Mouse (Mus musculus) heart, adult 2 months (tissue): Measurements from ENCODE around the gene Ddx23. TPM values are rescaled to one million over a fixed set of nuclear protein-coding genes. Genes with fewer than 3 reads are reported as not detected.

Experiments
- DNase-seq, 2 experiments: peaks; one replicate each; pipeline ENCODE4 v3.0.0; 2021
- H3K27ac ChIP-seq: fragments of 200-600 bp; 2 replicates; pipeline ENCODE4 v1.8.1; 2022
- H3K27me3 ChIP-seq: fragments of 200-500 bp; 2 replicates; pipeline ENCODE4 v1.6.1; 2012; ENCODE audit warnings: mild to moderate bottlenecking, low read length, inconsistent platforms, mixed read lengths; ENCODE audit not compliant: control insufficient read depth, insufficient read depth
- H3K36me3 ChIP-seq: fragments of 200-500 bp; 2 replicates; pipeline ENCODE4 v1.6.1; 2012; ENCODE audit warnings: low read length, inconsistent platforms; ENCODE audit not compliant: control insufficient read depth, insufficient read depth
- H3K4me1 ChIP-seq: fragments of 200-500 bp; 2 replicates; pipeline ENCODE4 v1.6.1; 2011; ENCODE audit warnings: low read length; ENCODE audit not compliant: control insufficient read depth, insufficient read depth
- H3K4me3 ChIP-seq: fragments of 200-600 bp; 2 replicates; pipeline ENCODE4 v1.8.1; 2022
- H3K79me2 ChIP-seq: fragments of 200-500 bp; replicated peaks from 2 replicates; pipeline ENCODE4 v1.6.1; 2012; ENCODE audit warnings: mild to moderate bottlenecking, inconsistent platforms, low read length, moderate library complexity, mixed read lengths; ENCODE audit not compliant: control insufficient read depth, insufficient read depth
- H3K9ac ChIP-seq: fragments of 200-500 bp; 2 replicates; pipeline ENCODE4 v1.6.1; 2012; ENCODE audit warnings: low read depth, mild to moderate bottlenecking, control low read depth, inconsistent platforms, low read length, mixed read lengths
- CTCF ChIP-seq: fragments of 200-600 bp; IDR thresholded peaks from 2 replicates; pipeline ENCODE4 v1.8.1; 2022; ENCODE audit warnings: antibody characterized with exemption, mild to moderate bottlenecking, moderate library complexity
- EP300 ChIP-seq: fragments of 200-500 bp; IDR thresholded peaks from 2 replicates; pipeline ENCODE4 v1.6.1; 2011; ENCODE audit warnings: low read depth, low read length, control low read depth; ENCODE audit not compliant: insufficient read depth
- POLR2A ChIP-seq: fragments of 200-500 bp; IDR thresholded peaks from 2 replicates; pipeline ENCODE4 v1.6.1; 2011; ENCODE audit warnings: mild to moderate bottlenecking, low read depth, low read length, control low read depth; ENCODE audit not compliant: insufficient read depth
- WGBS: fragments of 180-500 bp; shearing (Covaris S2); methylation state at CpG from one replicate; pipeline ENCODE4 v1.1.7; 2018; 5-methylcytosine and 5-hydroxymethylcytosine counted together
- intact Hi-C: fragments of 180-260 bp; cut with DNase I; formaldehyde crosslinking; loops from one replicate; pipeline ENCODE4 v1.15.1; 2025
- polyA plus RNA-seq: library from polyadenylated mRNA; depleted of rRNA; stranded (reverse); fragments of >200 nt; gene quantifications from 2 replicates; pipeline ENCODE4 v1.2.3, GENCODE M21; 2012; rRNA removed
- total RNA-seq, 2 experiments: library from RNA; stranded (reverse); gene quantifications; 2 replicates each; pipeline ENCODE4 v1.2.3; 2021

Ddx23 gene
- total and polyA plus RNA-seq, 3 experiments, result 18.9 to 55.4 (median 47.9) TPM

GRCm38 (mm10) chr15:98601832-98602190, 60.9 kb downstream of the Ddx23 start:
- Histone ChIP-seq H3K36me3 (peaks cover 5% of the 10 kb centered on the region), H3K4me1 (peaks cover 6% of the 10 kb centered on the region), H3K9ac (peak overlapping the region; percentile 71), H3K4me3 (peak overlapping the region; percentile 45), H3K27ac (peak overlapping the region; percentile 89), H3K27me3 (no peaks in the 10 kb centered on the region), H3K79me2 (peaks cover 9% of the 10 kb centered on the region)
- intact Hi-C loops, result loop anchor here (2.0 kb wide), 1 partner anchor 19 kb away; no protein-coding TSS in a partner anchor
- WGBS, result 30% methylated on average over 7 of the region's 7 CpGs
- TF ChIP-seq POLR2A (no peak), EP300 (no peak), CTCF (no peak)
- peak in 1 of 2 experiments; percentile 28 for DNase-seq

GRCm38 (mm10) chr15:98600036-98600709, 62.5 kb downstream of the Ddx23 start:
- intact Hi-C loops, result loop anchor here (2.0 kb wide), 1 partner anchor 17 kb away; no protein-coding TSS in a partner anchor
- peak in 1 of 2 experiments; percentile 26 for DNase-seq
- Histone ChIP-seq H3K27ac (no peak overlapping the region; the same call in 1 of the 2 replicates), H3K27me3 (no peaks in the 10 kb centered on the region), H3K79me2 (peaks cover 9% of the 10 kb centered on the region), H3K4me1 (peaks cover 6% of the 10 kb centered on the region), H3K4me3 (no peak overlapping the region), H3K36me3 (peaks cover 5% of the 10 kb centered on the region), H3K9ac (no peak overlapping the region)
- TF ChIP-seq EP300 (peak; percentile 45; the same call in 1 of the 2 replicates), CTCF (no peak)
- 53% methylated on average over 12 of the region's 12 CpGs for WGBS

GRCm38 (mm10) chr15:98596609-98597008, 66.1 kb downstream of the Ddx23 start:
- no peak overlapping the region for H3K4me3 ChIP-seq
- peaks cover 1% of the 10 kb centered on the region; the same call in 1 of the 2 replicates for H3K79me2 ChIP-seq
- no peak overlapping the region for H3K27ac ChIP-seq
- TF ChIP-seq POLR2A (no peak), CTCF (no peak), EP300 (no peak)
- H3K4me1 ChIP-seq, result no peaks in the 10 kb centered on the region
- H3K27me3 ChIP-seq, result no peaks in the 10 kb centered on the region
- intact Hi-C loops, result no loop called here
- DNase-seq, result peak in 1 of 2 experiments; percentile 21
- H3K9ac ChIP-seq, result no peak overlapping the region
- peaks cover 6% of the 10 kb centered on the region; the same call in 1 of the 2 replicates for H3K36me3 ChIP-seq
- 84% methylated on average over 14 of the region's 14 CpGs for WGBS

Other genes with a start within 250 kb of the Ddx23 start
- not detected for gene Olfr282, start 231.7 kb downstream of the Ddx23 start, total RNA-seq
- gene Olfr282, start 231.7 kb downstream of the Ddx23 start, polyA plus RNA-seq, result not detected in 2 replicates
- gene Olfr281, start 210.3 kb downstream of the Ddx23 start, total RNA-seq, result not detected
- not detected in 2 replicates for gene Olfr281, start 210.3 kb downstream of the Ddx23 start, polyA plus RNA-seq
- gene OR5BS1P, start 193.0 kb downstream of the Ddx23 start, total RNA-seq, result not detected
- gene OR5BS1P, start 193.0 kb downstream of the Ddx23 start, polyA plus RNA-seq, result not detected in 2 replicates
- gene Lalba, start 180.2 kb downstream of the Ddx23 start, total RNA-seq, result not detected
- gene Lalba, start 180.2 kb downstream of the Ddx23 start, polyA plus RNA-seq, result 0.45 TPM in 1 of 2 replicates, not detected in the other
- not detected for gene Olfr279, start 170.5 kb downstream of the Ddx23 start, total RNA-seq
- gene Olfr279, start 170.5 kb downstream of the Ddx23 start, polyA plus RNA-seq, result not detected in 2 replicates
- 10 to 100 TPM; 74.5 to 86.0 TPM for gene Kansl2, start 128.6 kb downstream of the Ddx23 start, total RNA-seq
- 37.0 and 50.2 TPM in 2 replicates for gene Kansl2, start 128.6 kb downstream of the Ddx23 start, polyA plus RNA-seq
- gene Ccnt1, start 92.0 kb downstream of the Ddx23 start, total RNA-seq, result 10 to 100 TPM; 26.8 to 27.6 TPM
- gene Ccnt1, start 92.0 kb downstream of the Ddx23 start, polyA plus RNA-seq, result 9.3 and 15.4 TPM in 2 replicates
- 1 to 10 TPM; 1.6 to 2.1 TPM for gene 4930415O20Rik, start 91.9 kb downstream of the Ddx23 start, total RNA-seq
- not detected in 2 replicates for gene 4930415O20Rik, start 91.9 kb downstream of the Ddx23 start, polyA plus RNA-seq
- gene Adcy6, start 52.8 kb downstream of the Ddx23 start, total RNA-seq, result 100 to 1,000 TPM; 153 to 220 TPM
- 136 and 211 TPM in 2 replicates for gene Adcy6, start 52.8 kb downstream of the Ddx23 start, polyA plus RNA-seq
- 1 to 10 TPM; 2.6 to 2.7 TPM for gene Cacnb3, start 32.1 kb downstream of the Ddx23 start, total RNA-seq
- gene Cacnb3, start 32.1 kb downstream of the Ddx23 start, polyA plus RNA-seq, result 6.5 and 7.7 TPM in 2 replicates
- 1 to 10 TPM; 1.1 to 1.3 TPM for gene Rnd1, start 14.6 kb upstream of the Ddx23 start, total RNA-seq
- 2.6 and 3.3 TPM in 2 replicates for gene Rnd1, start 14.6 kb upstream of the Ddx23 start, polyA plus RNA-seq
- gene Ccdc65, start 45.3 kb upstream of the Ddx23 start, total RNA-seq, result under 1 TPM; 0.11 to 0.16 TPM
- 0.15 and 0.37 TPM in 2 replicates for gene Ccdc65, start 45.3 kb upstream of the Ddx23 start, polyA plus RNA-seq
- gene Fkbp11, start 65.3 kb upstream of the Ddx23 start, total RNA-seq, result 1 to 10 TPM; 5.1 to 5.8 TPM
- gene Fkbp11, start 65.3 kb upstream of the Ddx23 start, polyA plus RNA-seq, result 3.2 and 4.8 TPM in 2 replicates
- 10 to 100 TPM; 18.9 to 20.0 TPM for gene Arf3, start 100.3 kb upstream of the Ddx23 start, total RNA-seq
- gene Arf3, start 100.3 kb upstream of the Ddx23 start, polyA plus RNA-seq, result 30.6 and 41.0 TPM in 2 replicates
- gene Wnt10b, start 115.3 kb upstream of the Ddx23 start, total RNA-seq, result under 1 TPM; 0.20 to 0.29 TPM
- 0.23 and 0.70 TPM in 2 replicates for gene Wnt10b, start 115.3 kb upstream of the Ddx23 start, polyA plus RNA-seq
- not detected for gene Wnt1, start 127.0 kb upstream of the Ddx23 start, total RNA-seq
- gene Wnt1, start 127.0 kb upstream of the Ddx23 start, polyA plus RNA-seq, result not detected in 2 replicates
- gene Ddn, start 146.6 kb upstream of the Ddx23 start, total RNA-seq, result under 1 TPM; 0.45 to 0.50 TPM
- gene Ddn, start 146.6 kb upstream of the Ddx23 start, polyA plus RNA-seq, result 0.12 and 0.23 TPM in 2 replicates
- 100 to 1,000 TPM; 104 to 114 TPM for gene Prkag1, start 168.6 kb upstream of the Ddx23 start, total RNA-seq
- gene Prkag1, start 168.6 kb upstream of the Ddx23 start, polyA plus RNA-seq, result 95.7 and 200 TPM in 2 replicates
- 10 to 100 TPM; 51.3 to 56.5 TPM for gene Kmt2d, start 208.3 kb upstream of the Ddx23 start, total RNA-seq
- gene Kmt2d, start 208.3 kb upstream of the Ddx23 start, polyA plus RNA-seq, result 17.1 and 17.7 TPM in 2 replicates
- 1 to 10 TPM; 1.6 to 2.3 TPM for gene Rhebl1, start 231.6 kb upstream of the Ddx23 start, total RNA-seq
- 3.7 and 4.4 TPM in 2 replicates for gene Rhebl1, start 231.6 kb upstream of the Ddx23 start, polyA plus RNA-seq
- 1 to 10 TPM in 1 of 2 experiments, under 1 TPM in 1; 0.73 to 1.5 TPM for gene Dhh, start 235.6 kb upstream of the Ddx23 start, total RNA-seq
- 0.94 and 1.8 TPM in 2 replicates for gene Dhh, start 235.6 kb upstream of the Ddx23 start, polyA plus RNA-seq